Mouse (Mus musculus) limb, embryonic 14.5 days (tissue): ENCODE data around the gene Sde2. TPM values are rescaled to one million over a fixed set of nuclear protein-coding genes. Genes with fewer than 3 reads are reported as not detected.
A peak's percentile ranks its signal among the peaks of the same experiment; 100 is the strongest.
"Not testable (repeated sequence)": the region's sequence is repeated elsewhere in the genome, so short reads cannot be mapped to it uniquely, and the experiment has no call there.

ENCODE experiments used
- ATAC-seq: fragments of 200-750 bp; cut with Nextera tagmentation; 2 replicates; pipeline ENCODE4 v1.8.0; 2017; ENCODE audit warnings: low read depth, moderate number of reproducible peaks, moderate TSS enrichment; ENCODE audit not compliant: low FRiP score
- DNase-seq: peaks from one replicate; pipeline ENCODE4 v3.0.0-alpha.2; 2015; ENCODE audit warnings: low spot score
- H3K27ac ChIP-seq: fragments of 300-500 bp; sonication (generic); replicated peaks from 2 replicates; pipeline ENCODE4 v1.5.1; 2014; ENCODE audit warnings: low read depth, mild to moderate bottlenecking, low read length, moderate library complexity, mixed read lengths
- H3K27me3 ChIP-seq: fragments of 300-500 bp; sonication (generic); 2 replicates; pipeline ENCODE4 v1.6.1; 2014; ENCODE audit warnings: low read length, mixed read lengths; ENCODE audit not compliant: control insufficient read depth, insufficient read depth
- H3K36me3 ChIP-seq: fragments of 300-500 bp; sonication (generic); 2 replicates; pipeline ENCODE4 v1.6.1; 2014; ENCODE audit warnings: mild to moderate bottlenecking, low read length, moderate library complexity, mixed read lengths; ENCODE audit not compliant: control insufficient read depth, insufficient read depth
- H3K4me1 ChIP-seq: fragments of 300-500 bp; sonication (generic); 2 replicates; pipeline ENCODE4 v1.6.1; 2014; ENCODE audit warnings: antibody characterized with exemption, low read length, mixed read lengths; ENCODE audit not compliant: control insufficient read depth, insufficient read depth
- H3K4me2 ChIP-seq: fragments of 300-500 bp; sonication (generic); replicated peaks from 2 replicates; pipeline ENCODE4 v1.6.1; 2014; ENCODE audit warnings: low read depth, mild to moderate bottlenecking, low read length, moderate library complexity; ENCODE audit not compliant: severe bottlenecking
- H3K4me3 ChIP-seq: fragments of 300-500 bp; sonication (generic); replicated peaks from 2 replicates; pipeline ENCODE4 v1.5.1; 2014; ENCODE audit warnings: low read length
- H3K9ac ChIP-seq: fragments of 300-500 bp; sonication (generic); 2 replicates; pipeline ENCODE4 v1.6.1; 2014; ENCODE audit warnings: mild to moderate bottlenecking, low read depth, low read length, moderate library complexity; ENCODE audit not compliant: severe bottlenecking
- H3K9me3 ChIP-seq: fragments of 300-500 bp; sonication (generic); 2 replicates; pipeline ENCODE4 v1.6.1; 2016; ENCODE audit warnings: low read length; ENCODE audit not compliant: control insufficient read depth
- POLR2A ChIP-seq: fragments of 200-500 bp; IDR thresholded peaks from 2 replicates; pipeline ENCODE4 v1.8.0; 2012; ENCODE audit warnings: inconsistent platforms, mild to moderate bottlenecking, moderate library complexity, borderline replicate concordance; ENCODE audit not compliant: insufficient read depth, insufficient read length; ENCODE audit errors: extremely low read depth
- WGBS: fragments of 180-500 bp; shearing (Covaris S2); extraction: QIAGEN DNeasy Blood & Tissue Kit; methylation state at CpG from one replicate; pipeline ENCODE4 v1.1.7; 2014; 5-methylcytosine and 5-hydroxymethylcytosine counted together
- polyA plus RNA-seq, 2 experiments: library from polyadenylated mRNA; depleted of rRNA in 1 of 2; stranded (reverse) in 1 of 2; unstranded in 1 of 2; fragments of >200 nt; fragmentation: Nextera tagmentation in 1 of 2; extraction: Ambion mirVana in 1 of 2; gene quantifications; 2 replicates each; pipeline versions ENCODE4 v1.2.1 to v1.2.3; 2012 to 2014

The Sde2 gene
- polyA plus RNA-seq, 2 experiments = 24.6 to 30.9 TPM

- WGBS = 91% methylated on average over 4 of the region's 4 CpGs
- no peak overlapping the region for H3K4me2 ChIP-seq
- ATAC-seq = no peak
- H3K4me3 ChIP-seq = no peak overlapping the region
- H3K27me3 ChIP-seq = no peaks in the 10 kb centered on the region
- H3K36me3 ChIP-seq = no peaks in the 10 kb centered on the region
- no peak overlapping the region for H3K9ac ChIP-seq
- TF ChIP-seq POLR2A = no peak
- no peaks in the 10 kb centered on the region for H3K4me1 ChIP-seq
- H3K27ac ChIP-seq = no peak overlapping the region
- no peak for DNase-seq
- H3K9me3 ChIP-seq = no peaks in the 10 kb centered on the region
Measured at GRCm38 (mm10) chr1:180826634-180827033, 24.3 kb upstream of the Sde2 start.

- Histone ChIP-seq H3K4me1 (no peaks in the 10 kb centered on the region), H3K27ac (no peak overlapping the region), H3K4me2 (no peak overlapping the region), H3K27me3 (no peaks in the 10 kb centered on the region), H3K36me3 (no peaks in the 10 kb centered on the region), H3K4me3 (no peak overlapping the region), H3K9me3 (no peaks in the 10 kb centered on the region), H3K9ac (no peak overlapping the region)
- 84% methylated on average over 11 of the region's 11 CpGs for WGBS
- ATAC-seq = no peak
- DNase-seq = no peak
- no peak for TF ChIP-seq POLR2A
Measured at GRCm38 (mm10) chr1:180829775-180830174, 21.2 kb upstream of the Sde2 start.

- WGBS = 85% methylated on average over 11 of the region's 11 CpGs
- no peak for TF ChIP-seq POLR2A
- no peak for ATAC-seq
- H3K9me3 ChIP-seq = no peaks in the 10 kb centered on the region
- no peak overlapping the region for H3K4me3 ChIP-seq
- H3K27me3 ChIP-seq = no peaks in the 10 kb centered on the region
- no peaks in the 10 kb centered on the region for H3K4me1 ChIP-seq
- H3K9ac ChIP-seq = no peak overlapping the region
- DNase-seq = no peak
- peak overlapping the region; percentile 13; the same call in 1 of the 2 replicates for H3K4me2 ChIP-seq
- H3K36me3 ChIP-seq = no peaks in the 10 kb centered on the region
- no peak overlapping the region for H3K27ac ChIP-seq
Measured at GRCm38 (mm10) chr1:180830175-180830574, 20.8 kb upstream of the Sde2 start.

GRCm38 (mm10) chr1:180830588-180831346 lies 20.2 kb upstream of the Sde2 start:
- TF ChIP-seq POLR2A = no peak
- Histone ChIP-seq H3K27ac (no peak overlapping the region), H3K4me3 (no peak overlapping the region), H3K27me3 (no peaks in the 10 kb centered on the region), H3K4me2 (peak overlapping the region; percentile 13; the same call in 1 of the 2 replicates), H3K9me3 (no peaks in the 10 kb centered on the region), H3K9ac (no peak overlapping the region), H3K4me1 (no peaks in the 10 kb centered on the region), H3K36me3 (no peaks in the 10 kb centered on the region)
- 36% methylated on average over 14 of the region's 14 CpGs for WGBS
- ATAC-seq = no peak
- DNase-seq = no peak

- TF ChIP-seq POLR2A = no peak
- no peaks in the 10 kb centered on the region for H3K9me3 ChIP-seq
- DNase-seq (no peak), ATAC-seq (no peak)
- no peak overlapping the region for H3K9ac ChIP-seq
- WGBS = 87% methylated on average over 10 of the region's 10 CpGs
- H3K4me3 ChIP-seq = no peak overlapping the region
- no peak overlapping the region for H3K27ac ChIP-seq
- H3K27me3 ChIP-seq = no peaks in the 10 kb centered on the region
- no peaks in the 10 kb centered on the region for H3K4me1 ChIP-seq
- H3K4me2 ChIP-seq = no peak overlapping the region
- no peaks in the 10 kb centered on the region for H3K36me3 ChIP-seq
Measured at GRCm38 (mm10) chr1:180835273-180836015, 15.5 kb upstream of the Sde2 start.

GRCm38 (mm10) chr1:180836467-180836866 lies 14.5 kb upstream of the Sde2 start:
- 88% methylated on average over 7 of the region's 8 CpGs for WGBS
- not testable (repeated sequence) for H3K4me2 ChIP-seq, H3K36me3 ChIP-seq, H3K27ac ChIP-seq, H3K4me1 ChIP-seq, H3K4me3 ChIP-seq, H3K27me3 ChIP-seq, H3K9ac ChIP-seq, H3K9me3 ChIP-seq, ATAC-seq, DNase-seq
